Mouse (Mus musculus): ENCODE measurements around the gene Wwc2. TPM values are rescaled to one million over a fixed set of nuclear protein-coding genes. Genes with fewer than 3 reads are reported as not detected.

Wwc2 gene
- total RNA-seq, 2 experiments from 2014 or later: 24.4 to 24.8 TPM

GRCm38 (mm10) chr8:48009399-48009798, 18.7 kb upstream of the Wwc2 start:
- no peak for DNase-seq (ENCODE audit: extremely low spot score in 1 of 2, low spot score in 2 of 2)
- H3K27ac ChIP-seq: no peak overlapping the region
- no peak for TF ChIP-seq CTCF (IDR thresholded peaks at IDR 0.05)
- intact Hi-C loops (cut with DNase I): no loop called here
- no peak overlapping the region for H3K4me3 ChIP-seq

GRCm38 (mm10) chr8:48008936-48009335, 18.2 kb upstream of the Wwc2 start:
- TF ChIP-seq CTCF (IDR thresholded peaks at IDR 0.05): no peak
- Histone ChIP-seq H3K4me3 (no peak overlapping the region), H3K27ac (no peak overlapping the region)
- no peak for DNase-seq (ENCODE audit: extremely low spot score in 1 of 2, low spot score in 2 of 2)
- intact Hi-C loops (cut with DNase I): no loop called here

GRCm38 (mm10) chr8:48006869-48007268, 16.1 kb upstream of the Wwc2 start:
- DNase-seq (ENCODE audit: extremely low spot score in 1 of 2, low spot score in 2 of 2): no peak
- intact Hi-C loops (cut with DNase I): no loop called here
- no peak overlapping the region for H3K27ac ChIP-seq
- no peak overlapping the region for H3K4me3 ChIP-seq
- TF ChIP-seq CTCF (IDR thresholded peaks at IDR 0.05): no peak

- H3K27ac ChIP-seq: no peak overlapping the region
- DNase-seq (ENCODE audit: extremely low spot score in 1 of 2, low spot score in 2 of 2): no peak
- no peak for TF ChIP-seq CTCF (IDR thresholded peaks at IDR 0.05)
- H3K4me3 ChIP-seq: no peak overlapping the region
- intact Hi-C loops (cut with DNase I): no loop called here
Observed at GRCm38 (mm10) chr8:48002551-48002950, 11.8 kb upstream of the Wwc2 start.

GRCm38 (mm10) chr8:48001395-48001794, 10.7 kb upstream of the Wwc2 start:
- intact Hi-C loops (cut with DNase I): no loop called here
- no peak overlapping the region for H3K4me3 ChIP-seq
- no peak overlapping the region for H3K27ac ChIP-seq
- no peak for DNase-seq (ENCODE audit: extremely low spot score in 1 of 2, low spot score in 2 of 2)
- no peak for TF ChIP-seq CTCF (IDR thresholded peaks at IDR 0.05)

- intact Hi-C loops (cut with DNase I): no loop called here
- DNase-seq (ENCODE audit: extremely low spot score in 1 of 2, low spot score in 2 of 2): no peak
- H3K27ac ChIP-seq: no peak overlapping the region
- no peak overlapping the region for H3K4me3 ChIP-seq
- no peak for TF ChIP-seq CTCF (IDR thresholded peaks at IDR 0.05)
Observed at GRCm38 (mm10) chr8:47996712-47997111, 6.0 kb upstream of the Wwc2 start.

GRCm38 (mm10) chr8:47996126-47996525, 5.4 kb upstream of the Wwc2 start:
- intact Hi-C loops (cut with DNase I): no loop called here
- DNase-seq (ENCODE audit: extremely low spot score in 1 of 2, low spot score in 2 of 2): no peak
- Histone ChIP-seq H3K27ac (no peak overlapping the region), H3K4me3 (no peak overlapping the region)
- TF ChIP-seq CTCF (IDR thresholded peaks at IDR 0.05): no peak

- TF ChIP-seq CTCF (IDR thresholded peaks at IDR 0.05): no peak
- no peak overlapping the region for H3K4me3 ChIP-seq
- intact Hi-C loops (cut with DNase I): no loop called here
- DNase-seq (ENCODE audit: extremely low spot score in 1 of 2, low spot score in 2 of 2): no peak
- H3K27ac ChIP-seq: no peak overlapping the region
Observed at GRCm38 (mm10) chr8:47995391-47995790, 4.7 kb upstream of the Wwc2 start.

GRCm38 (mm10) chr8:47994618-47995274, 4.0 kb upstream of the Wwc2 start:
- no peak for TF ChIP-seq CTCF (IDR thresholded peaks at IDR 0.05)
- H3K4me3 ChIP-seq: no peak overlapping the region
- no peak for DNase-seq (ENCODE audit: extremely low spot score in 1 of 2, low spot score in 2 of 2)
- H3K27ac ChIP-seq: no peak overlapping the region
- intact Hi-C loops (cut with DNase I): no loop called here

- TF ChIP-seq CTCF (IDR thresholded peaks at IDR 0.05): peak; percentile 28
- Histone ChIP-seq H3K4me3 (peak overlapping the region; percentile 72), H3K27ac (peak overlapping the region; percentile 92)
- intact Hi-C loops (cut with DNase I): no loop called here
- DNase-seq (ENCODE audit: extremely low spot score in 1 of 2, low spot score in 2 of 2): peak; percentile 92 to 93
Observed at GRCm38 (mm10) chr8:47990386-47990772, 345 bp downstream of the Wwc2 start.

GRCm38 (mm10) chr8:47989655-47990385, 904 bp downstream of the Wwc2 start:
- H3K4me3 ChIP-seq: peak overlapping the region; percentile 72
- H3K27ac ChIP-seq: peak overlapping the region; percentile 92
- intact Hi-C loops (cut with DNase I): no loop called here
- no peak for TF ChIP-seq CTCF (IDR thresholded peaks at IDR 0.05)
- DNase-seq (ENCODE audit: extremely low spot score in 1 of 2, low spot score in 2 of 2): peak in 1 of 2 experiments; percentile 21

- no peak for TF ChIP-seq CTCF (IDR thresholded peaks at IDR 0.05)
- Histone ChIP-seq H3K4me3 (peak overlapping the region; percentile 72), H3K27ac (no peak overlapping the region)
- intact Hi-C loops (cut with DNase I): no loop called here
- DNase-seq (ENCODE audit: extremely low spot score in 1 of 2, low spot score in 2 of 2): no peak
Observed at GRCm38 (mm10) chr8:47989211-47989610, 1.5 kb downstream of the Wwc2 start.

GRCm38 (mm10) chr8:47988111-47988510, 2.6 kb downstream of the Wwc2 start:
- TF ChIP-seq CTCF (IDR thresholded peaks at IDR 0.05): no peak
- intact Hi-C loops (cut with DNase I): no loop called here
- no peak overlapping the region for H3K27ac ChIP-seq
- H3K4me3 ChIP-seq: no peak overlapping the region
- no peak for DNase-seq (ENCODE audit: extremely low spot score in 1 of 2, low spot score in 2 of 2)

Measured in left cerebral cortex, adult 2 months (tissue).